Mouse (Mus musculus): ENCODE data around the gene Man2b2.

The Man2b2 gene

DNA sequence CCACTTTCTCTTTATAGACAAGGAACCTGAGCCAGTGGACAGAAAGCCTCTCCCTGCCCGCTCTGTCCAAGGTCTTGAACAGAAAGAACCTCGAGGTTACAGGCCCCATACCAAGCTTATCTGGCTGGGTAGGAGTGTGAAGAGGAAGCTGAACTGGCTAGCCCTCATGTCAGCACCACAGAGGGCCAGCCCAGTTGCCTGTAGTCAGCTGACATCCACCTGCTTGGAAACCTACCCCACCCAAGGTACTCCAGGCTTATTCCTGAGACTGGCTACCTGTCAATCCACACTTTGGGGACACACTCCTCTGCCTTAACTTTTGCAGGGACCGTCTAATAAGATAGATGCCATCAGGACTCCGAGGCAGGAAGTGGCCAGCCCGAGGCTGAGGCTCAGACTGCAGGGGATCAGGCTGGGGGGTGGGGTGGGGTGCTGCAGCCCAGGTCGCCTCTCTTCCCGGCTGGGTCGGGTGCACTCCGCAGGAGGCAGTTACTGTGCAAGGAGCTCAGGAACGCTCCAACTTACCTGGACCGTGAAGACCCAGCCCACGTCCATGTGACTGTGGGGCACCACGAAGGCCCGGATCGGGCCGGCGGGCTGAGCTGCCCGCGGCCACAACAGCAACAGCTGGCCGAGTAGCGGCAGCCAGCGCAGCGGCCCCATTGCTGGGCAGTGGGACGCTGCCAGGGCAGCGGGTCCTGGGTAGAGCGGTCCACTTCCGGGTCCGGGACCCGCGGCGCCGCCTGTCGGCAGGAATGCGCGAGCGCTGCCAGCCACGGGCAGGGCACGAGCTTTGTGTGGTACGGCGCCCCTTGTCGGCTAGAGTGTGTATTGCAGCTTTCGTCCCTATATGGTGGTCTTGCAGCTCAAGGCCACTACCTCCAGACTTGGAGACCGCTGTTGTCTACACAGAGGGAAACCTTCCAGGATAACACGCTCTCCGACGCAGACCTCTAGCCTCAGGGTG, at the start of gene Man2b2:
TSS of gene Man2b2 (minus strand) at position 741 of the 967 bp plus-strand sequence.
- DNase-seq (ENCODE audit: low read depth), result peak; percentile 89

DNA sequence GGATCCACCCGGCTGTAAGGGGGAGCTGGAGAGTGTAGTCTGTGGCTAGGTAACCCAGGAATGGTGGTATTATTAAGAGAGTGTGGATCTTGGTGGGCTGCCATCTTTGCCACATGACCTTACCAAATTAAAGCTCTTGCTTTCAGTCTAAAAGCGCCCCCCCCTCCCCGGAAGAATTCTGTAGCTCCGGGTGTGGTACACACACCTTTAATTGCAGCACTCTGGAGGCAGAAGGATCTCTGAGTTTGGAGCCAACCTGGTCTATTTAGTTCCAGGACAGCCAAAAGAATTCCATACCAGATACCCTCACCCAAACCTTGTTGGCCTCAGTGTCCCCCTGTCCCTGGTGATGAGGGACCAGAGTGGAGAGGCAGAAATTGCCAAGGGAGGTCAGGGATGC, 48.3 kb upstream of the Man2b2 start:
- DNase-seq (ENCODE audit: low read depth), result no peak

DNA sequence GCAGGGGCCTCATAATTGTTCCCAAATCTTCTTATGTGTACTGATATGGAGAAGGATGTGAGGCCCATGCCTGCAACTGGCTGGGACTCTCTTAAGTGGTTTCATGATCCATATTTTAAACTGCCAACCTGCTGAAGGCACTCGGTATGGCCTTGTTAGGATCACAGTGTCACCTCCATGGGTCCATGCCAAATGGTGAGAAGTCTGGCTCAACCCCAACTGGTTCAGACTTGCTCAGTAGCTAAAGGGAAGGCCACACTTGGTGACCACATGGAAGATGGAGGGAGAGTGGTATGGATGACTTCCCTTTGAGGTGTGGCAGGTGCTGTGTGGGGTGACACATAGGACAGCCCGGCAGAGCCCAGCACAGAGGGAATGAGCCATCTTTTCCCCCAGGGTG, 47.2 kb upstream of the Man2b2 start:
- no peak for DNase-seq (ENCODE audit: low read depth)

DNA sequence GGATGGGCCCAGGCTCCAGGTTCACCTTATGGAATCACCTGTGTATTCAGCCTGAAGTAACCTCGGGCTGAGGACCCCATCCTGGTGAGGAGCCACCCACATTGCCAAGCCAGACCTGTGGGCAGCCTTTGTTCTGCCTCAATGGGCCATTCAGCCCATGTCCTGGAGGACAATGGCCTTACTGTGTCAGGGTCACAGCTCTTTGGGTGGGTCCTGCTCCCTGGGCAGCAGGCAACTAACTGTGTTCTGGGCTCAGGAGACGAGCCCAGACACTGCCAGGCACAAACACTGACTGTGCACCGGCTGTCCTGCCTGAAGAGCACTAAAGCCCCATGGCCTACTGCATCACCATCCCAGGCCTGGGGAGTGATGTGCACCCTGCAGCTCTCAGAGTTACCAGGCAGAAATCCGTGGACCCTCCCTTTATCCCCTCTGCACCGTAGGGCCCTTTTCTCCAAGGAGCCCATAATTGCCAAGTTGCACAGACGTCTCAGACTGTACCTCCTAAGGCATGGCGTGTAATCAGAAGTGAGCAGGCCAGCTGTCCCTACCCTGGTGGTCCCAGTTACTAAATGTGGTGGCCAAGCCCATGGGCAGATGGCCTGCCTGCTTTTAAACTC, 46.4 kb upstream of the Man2b2 start:
- no peak for DNase-seq (ENCODE audit: low read depth)

DNA sequence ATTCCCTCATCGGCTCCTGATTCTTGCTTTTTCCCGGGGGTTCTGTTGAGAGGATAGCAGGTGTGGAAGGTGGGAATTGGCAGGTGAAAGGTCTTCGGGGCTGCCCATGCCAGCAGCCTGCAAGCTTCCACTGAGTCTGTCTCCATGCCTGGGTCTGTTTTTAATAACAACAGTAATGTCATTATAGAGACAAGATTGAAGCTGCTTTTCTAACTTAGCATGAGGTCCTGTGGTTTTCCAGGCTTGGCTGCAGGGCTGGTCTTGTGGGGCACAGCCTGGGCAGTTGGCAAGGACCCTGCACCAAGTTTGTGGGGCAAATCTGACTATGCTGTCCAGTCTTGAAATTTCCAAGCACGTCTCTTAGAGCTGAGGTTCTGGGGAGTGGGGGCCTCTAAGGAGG, 45.5 kb upstream of the Man2b2 start:
- no peak for DNase-seq (ENCODE audit: low read depth)

DNA sequence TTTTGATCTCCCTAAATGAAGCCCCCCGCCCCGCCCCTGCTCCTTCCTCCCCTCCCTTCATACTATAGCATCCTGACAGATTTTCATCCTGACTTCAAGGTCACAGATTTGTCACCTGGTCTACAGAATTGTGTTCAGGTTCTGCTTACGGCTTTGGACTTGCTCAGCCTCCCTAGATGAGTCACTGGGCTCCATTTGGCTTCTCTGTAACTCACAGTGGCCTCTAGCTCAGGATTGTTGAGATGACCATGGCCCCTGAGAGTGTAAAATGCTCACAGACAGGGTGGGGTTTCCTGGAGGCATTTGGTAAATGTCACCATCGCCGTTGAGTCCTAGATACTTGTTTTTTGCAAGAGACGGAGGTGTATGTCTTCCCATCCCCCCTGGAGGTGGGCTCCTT, 40.5 kb upstream of the Man2b2 start:
- no peak for DNase-seq (ENCODE audit: low read depth)

DNA sequence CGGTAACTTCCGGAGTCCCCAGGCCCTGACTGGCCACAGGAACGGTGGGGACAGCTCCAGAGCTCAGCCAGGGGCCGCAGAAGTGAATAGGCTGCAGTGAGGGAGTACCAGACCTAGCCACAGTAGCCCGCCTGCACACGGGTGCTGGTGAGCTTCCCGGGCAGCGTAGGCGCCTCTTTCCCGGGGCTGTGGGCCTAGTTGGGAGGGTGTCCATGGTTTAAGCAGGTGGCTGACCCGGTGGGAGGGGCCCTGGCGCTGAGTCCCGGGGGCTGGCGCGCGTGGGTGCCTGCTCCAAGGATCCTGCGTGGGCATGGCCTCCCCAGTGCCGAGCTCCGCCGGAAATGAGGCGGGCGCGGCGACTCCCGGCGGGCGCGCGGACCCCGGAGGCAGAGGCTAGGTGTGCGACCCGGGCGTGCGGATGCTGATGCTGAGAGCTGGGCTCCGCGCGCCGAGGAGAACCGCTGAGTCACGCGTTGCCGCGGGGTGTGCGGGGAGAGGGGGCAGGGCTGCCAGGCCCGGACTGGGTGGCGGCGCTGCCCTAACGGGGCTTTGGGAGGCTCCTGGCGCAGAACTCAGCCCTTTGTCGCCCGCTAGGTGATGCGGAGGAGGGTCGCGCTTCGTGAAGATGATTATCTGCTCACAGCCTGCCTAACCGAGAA, 39.3 kb upstream of the Man2b2 start:
- no peak for DNase-seq (ENCODE audit: low read depth)

DNA sequence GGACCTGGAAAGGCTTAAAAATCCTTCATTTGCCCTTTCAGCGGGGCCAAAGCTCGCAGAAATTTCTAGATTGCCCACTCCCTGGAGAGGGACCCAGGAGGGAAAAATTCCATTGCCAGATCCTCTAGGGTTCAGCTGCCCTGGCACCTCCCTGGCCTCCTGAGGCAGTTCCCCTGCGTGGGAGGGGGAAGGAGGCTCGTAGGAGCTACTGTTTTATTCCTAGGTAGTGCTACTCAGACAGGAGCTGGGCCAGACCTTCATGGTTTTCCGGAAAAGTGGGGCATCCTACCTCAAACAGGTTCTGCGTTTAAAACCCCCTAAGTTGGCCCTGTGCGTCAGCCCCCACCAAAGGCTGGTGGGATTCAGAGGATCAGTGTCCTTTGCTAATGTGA, 38.7 kb upstream of the Man2b2 start:
- DNase-seq (ENCODE audit: low read depth), result no peak

DNA sequence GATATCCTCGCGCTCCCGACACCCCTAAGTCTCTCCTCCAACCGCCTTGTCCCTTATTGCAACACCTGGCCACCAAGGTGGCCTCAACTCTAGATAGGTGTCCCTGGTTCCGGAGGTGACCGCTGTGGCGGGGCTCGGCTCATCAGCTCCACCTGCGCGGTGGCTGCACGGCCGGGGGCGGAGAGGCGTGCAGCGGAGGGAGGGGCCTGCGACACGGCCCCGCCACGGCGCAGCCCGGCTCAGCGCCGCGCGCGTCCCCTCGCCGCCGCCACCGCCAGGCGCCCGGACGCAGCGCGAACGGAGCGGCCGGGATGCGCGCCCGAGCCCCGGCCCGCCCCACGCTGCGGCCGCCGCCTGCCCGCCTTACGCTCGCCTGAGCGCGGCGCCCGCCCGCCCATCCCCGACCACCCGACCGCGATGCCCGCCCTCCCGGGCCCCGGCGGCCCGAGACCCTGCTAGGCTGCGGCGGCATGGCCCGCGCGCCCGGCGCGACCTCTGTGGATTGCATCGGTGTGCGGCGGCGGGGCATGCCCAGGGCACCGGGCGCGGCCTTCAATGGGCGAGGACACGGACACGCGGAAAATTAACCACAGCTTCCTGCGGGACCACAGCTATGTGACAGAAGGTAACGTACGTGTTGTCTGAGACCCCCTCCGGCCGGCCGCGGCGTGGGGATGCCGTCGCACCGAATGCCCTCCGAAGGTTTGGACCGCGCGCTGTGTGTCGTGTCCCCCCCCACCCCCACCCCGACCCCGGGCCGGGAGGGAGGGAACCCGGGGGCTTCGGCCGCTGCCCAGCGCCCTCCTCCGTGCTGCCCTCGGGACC, 38.0 kb upstream of the Man2b2 start, which contains the start of gene Ppp2r2c:
TSS of gene Ppp2r2c (plus strand) at position 248 of the 825 bp plus-strand sequence.
- no peak for DNase-seq (ENCODE audit: low read depth)

DNA sequence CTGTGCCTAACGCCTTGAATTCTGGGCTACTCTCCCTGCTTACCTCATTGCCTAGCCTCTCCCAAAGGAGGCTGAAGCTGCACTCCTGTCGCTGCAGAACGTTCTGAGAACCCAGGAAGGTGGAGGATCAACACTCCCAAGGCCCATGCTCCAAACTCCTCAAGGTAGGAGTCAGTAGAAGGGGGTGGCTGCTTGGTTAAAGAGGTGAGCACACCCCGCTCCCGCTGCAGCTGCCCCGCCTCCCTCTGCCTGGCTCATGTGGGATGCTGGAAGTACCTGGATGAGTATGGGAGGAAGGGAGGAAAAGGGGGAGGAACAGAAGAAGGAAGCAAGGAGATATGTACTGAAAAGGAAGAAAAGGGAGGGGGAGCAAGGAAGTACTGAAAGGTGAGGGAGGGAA, 37.1 kb upstream of the Man2b2 start:
- no peak for DNase-seq (ENCODE audit: low read depth)

DNA sequence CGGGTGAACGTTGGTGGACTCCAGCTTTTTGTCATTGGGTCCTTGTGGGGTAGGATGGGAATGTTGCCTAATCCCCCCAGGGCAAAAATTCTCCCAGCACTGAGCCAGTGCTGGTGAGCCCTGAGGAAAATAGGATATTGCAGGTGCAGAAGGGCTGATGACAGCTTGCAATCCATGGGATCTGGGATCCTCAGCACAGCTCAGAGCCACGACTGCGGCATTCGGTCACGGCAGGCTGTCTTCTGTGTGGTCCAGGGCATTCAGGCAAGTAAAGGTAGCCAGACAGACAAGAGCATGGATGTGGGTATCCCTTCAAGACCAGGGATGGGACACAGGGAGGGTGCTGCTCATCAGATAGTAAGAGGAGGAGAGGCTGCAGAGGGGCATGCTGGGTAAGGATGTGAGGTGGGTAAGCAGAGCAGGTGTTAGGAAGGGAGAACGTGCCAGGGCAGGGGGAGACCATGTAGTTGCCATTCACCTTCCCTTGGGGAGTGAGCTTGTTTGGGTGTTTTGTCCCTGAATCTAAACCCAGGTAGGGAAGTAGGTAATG, 36.3 kb upstream of the Man2b2 start:
- DNase-seq (ENCODE audit: low read depth), result no peak

DNA sequence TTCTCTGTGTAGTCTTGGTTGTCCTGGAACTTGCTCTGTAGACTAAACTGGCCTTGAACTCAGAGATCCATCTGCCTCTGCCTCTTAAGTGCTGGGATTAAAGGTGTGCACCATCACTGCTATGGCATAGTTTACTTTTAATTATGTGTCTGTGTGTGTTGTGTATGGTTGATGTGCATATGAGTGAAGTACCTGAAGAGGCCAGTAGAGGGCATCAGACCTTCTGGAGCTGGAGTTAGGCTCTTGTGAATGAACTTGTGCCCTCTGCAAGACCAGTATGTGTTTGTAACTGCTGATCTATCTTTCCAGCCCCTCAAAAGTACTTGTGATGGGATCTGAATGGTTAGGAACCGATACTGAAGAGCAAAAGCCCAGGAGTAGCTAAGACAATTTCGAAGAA, 30.6 kb upstream of the Man2b2 start:
- peak; percentile 22 for DNase-seq (ENCODE audit: low read depth)

DNA sequence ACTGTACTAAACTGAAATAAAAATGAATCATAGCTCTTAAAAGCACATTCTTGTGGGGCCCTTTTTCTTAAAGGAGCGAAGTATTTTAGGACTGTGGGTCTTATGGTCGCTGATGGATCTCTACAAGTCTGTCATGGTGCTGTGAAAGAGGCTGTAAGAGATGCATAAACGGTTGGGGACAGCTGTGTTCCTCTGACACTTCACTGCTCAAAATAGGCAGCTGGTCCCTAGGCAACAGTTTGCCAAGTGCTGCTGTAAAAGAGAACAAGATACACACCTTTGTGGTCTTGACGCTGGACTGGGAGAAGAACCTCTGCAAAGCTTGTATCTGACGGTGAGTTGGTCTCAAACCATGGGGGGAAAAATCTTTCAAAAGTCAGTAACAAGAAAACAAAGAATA, 27.1 kb upstream of the Man2b2 start:
- no peak for DNase-seq (ENCODE audit: low read depth)

DNA sequence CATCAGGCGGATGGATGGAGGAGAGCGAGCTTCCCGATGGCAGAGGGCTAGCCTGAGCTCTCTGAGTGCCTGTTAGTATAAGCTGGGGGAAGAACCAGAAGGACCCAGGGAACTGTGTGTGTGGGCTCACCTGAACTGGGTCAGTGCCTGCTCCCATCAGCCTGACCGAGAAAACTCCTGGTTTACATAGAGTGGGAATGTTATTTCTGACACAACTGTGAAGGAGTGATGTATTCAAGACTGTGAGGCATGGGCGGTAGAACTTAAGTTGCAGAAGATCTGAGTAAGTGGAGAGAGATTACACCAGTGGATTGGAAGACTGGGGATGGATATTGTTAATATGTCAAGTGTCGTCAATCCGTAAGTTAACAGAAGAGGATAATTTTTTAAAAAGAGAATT, 26.1 kb upstream of the Man2b2 start:
- no peak for DNase-seq (ENCODE audit: low read depth)

DNA sequence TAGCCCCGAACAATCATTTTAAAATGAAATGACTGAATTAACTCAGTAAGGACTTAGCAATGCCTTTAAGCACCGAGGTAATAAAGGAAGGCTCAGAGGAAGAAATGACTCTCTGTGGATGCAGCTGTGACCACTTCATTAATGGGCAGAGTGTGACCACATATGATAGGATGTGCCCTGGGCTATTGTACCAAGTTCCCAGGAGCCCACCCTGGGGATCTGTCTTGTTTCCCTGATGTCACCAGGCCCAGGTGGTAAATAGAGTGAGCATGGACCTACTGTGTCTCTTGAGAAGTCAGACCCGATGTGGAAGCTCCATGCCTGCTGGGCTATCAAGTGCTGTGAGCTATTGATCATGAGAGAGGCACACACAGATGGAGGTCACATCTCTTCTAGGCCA, 24.7 kb upstream of the Man2b2 start:
- no peak for DNase-seq (ENCODE audit: low read depth)

DNA sequence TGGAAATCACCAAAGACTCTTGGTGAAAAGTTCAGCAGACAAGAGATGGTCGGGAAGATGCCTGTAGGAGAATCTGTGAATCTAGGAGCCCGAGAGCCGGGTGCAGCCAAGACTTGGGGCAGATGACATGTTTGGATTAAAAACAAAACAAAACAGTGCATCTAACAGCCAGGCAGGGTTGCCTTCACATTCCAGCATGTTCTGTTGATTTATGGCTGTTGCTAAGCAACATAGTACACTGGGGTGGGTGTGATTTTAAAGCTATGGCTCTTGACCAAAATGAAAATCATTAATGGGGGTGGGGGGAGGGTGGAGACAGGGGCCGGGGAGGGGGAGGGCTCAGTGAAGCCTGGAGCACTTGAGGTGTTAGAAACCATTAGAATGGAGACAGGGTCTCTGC, 21.1 kb upstream of the Man2b2 start:
- no peak for DNase-seq (ENCODE audit: low read depth)

DNA sequence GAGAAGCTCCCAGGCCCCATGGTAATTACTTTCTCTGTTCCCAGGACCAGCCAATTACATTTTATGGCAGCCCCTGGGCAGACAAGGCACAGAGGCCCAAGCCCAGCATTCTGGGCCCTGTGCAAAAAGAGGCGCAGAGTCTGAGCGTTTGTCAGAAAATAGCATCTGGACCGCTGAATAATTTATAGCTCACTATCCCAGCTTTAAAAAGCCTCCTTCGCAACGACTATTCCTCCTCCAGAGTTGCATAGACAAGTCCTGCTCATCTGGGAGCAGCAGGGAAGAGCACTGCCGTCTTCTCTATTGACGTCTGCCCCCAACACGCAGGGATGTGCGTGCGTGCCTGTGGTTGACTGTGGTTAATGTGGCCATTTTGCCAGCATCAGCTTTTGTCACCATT, 14.0 kb upstream of the Man2b2 start:
- no peak for DNase-seq (ENCODE audit: low read depth)

DNA sequence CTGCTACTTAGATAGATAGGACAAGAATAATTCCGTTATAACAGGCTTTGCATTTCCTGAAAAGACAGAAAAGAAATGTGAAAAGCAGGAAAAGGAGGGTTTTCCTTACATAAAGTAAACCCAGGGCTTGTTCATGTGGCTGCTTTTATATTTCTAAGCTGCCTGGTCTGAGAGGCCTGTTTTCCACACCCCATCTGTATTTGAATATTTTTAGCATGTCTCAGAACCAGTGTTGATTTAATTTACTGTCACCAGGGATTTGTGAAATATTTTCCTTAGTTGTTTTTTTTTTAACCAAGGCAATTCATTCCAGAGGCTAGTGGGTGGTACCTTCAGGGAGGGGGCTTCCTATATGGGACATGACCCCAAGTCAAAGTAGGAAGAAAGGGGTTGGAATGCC, 11.2 kb upstream of the Man2b2 start:
- DNase-seq (ENCODE audit: low read depth), result no peak

DNA sequence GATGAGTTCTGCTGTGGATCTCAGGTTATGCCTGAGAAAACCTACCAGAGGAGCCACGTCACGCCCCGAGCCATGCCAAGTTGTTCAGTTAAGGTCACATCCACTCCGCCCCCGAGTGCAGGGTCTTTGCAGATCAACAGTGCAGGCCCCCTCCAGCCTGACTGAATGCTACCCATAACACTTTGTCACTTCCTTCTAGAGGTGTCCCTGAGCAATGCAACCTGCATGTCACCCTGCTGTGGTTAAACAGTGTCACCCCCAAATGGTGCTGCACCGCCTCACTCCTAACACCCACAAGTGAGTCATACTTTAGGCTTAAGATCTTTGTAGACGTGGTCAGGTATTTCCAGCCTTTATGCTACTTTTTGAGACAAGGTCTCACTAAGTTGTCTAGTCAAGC, 9.6 kb upstream of the Man2b2 start:
- DNase-seq (ENCODE audit: low read depth), result peak; percentile 9

DNA sequence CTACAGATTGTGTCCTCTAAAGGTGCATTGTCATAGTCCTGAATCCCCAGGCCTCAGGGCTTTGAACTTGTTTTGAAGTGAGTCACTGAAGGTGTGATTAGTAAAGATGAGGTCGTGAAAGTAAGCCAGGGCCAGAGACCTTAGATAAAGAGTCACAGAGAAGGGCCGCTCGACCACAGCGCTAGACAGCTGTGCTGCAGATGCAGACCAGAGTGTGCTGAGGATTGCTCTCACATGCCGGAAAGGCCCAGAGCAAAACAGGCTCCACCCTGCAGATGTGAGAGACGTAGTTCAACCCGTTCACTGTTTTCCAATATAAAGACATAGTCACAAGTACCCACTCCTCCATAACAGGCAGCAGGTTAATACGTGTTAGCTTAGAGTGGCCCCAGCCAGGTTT, 9.1 kb upstream of the Man2b2 start:
- DNase-seq (ENCODE audit: low read depth), result no peak

DNA sequence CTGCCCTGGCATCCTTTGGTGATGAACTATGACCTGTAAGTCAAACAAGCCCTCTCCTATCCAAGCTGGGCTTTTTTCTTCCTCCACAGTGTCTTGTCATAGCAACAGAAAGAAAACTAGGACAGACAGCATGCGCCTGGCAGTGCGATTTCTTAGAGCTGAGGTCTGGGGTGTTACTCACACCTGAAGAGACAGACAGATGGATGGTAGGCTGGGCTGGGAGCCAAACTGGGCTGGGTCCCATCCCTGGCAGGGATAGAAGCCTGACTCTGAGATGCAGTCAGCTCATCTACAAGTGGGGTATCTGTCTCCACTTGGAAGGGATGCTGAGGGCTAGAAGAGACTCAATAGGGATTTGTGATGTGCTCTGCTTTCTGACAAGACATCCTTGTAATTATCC, 8.6 kb upstream of the Man2b2 start:
- DNase-seq (ENCODE audit: low read depth), result no peak

DNA sequence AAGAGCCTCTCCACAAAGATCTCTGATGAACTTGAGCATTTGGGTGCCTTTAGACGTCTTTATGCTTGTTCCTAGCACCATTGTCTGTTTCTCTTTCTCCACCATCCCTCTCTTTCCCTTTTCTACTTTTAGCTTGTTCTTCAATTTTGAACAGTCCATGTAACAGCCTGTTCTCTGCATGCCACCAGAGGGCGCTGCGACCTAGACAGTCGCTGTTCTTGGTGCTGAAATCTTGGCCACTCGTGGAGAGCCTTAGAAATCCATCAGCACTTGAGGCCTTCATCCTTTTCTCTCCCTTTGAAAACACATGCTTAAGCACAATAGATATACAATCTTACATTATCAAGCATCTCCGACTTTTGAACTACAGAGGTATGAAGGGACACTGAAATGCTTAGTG, 5.5 kb upstream of the Man2b2 start:
- peak; percentile 67 for DNase-seq (ENCODE audit: low read depth)

Measured in 416B (cell line).